Mouse (Mus musculus) left cerebral cortex, adult 18-20 months (tissue): Measurements from ENCODE around the gene Tfpt. TPM values are rescaled to one million over a fixed set of nuclear protein-coding genes. Genes with fewer than 3 reads are reported as not detected.
"Not testable (repeated sequence)": the region's sequence is repeated elsewhere in the genome, so short reads cannot be mapped to it uniquely, and the experiment has no call there.

Experiments
- DNase-seq, 2 experiments: peaks; one replicate each; pipeline ENCODE4 v3.0.0; 2021 to 2022; ENCODE audit warnings: low spot score in 2 of 2, mixed read lengths in 1 of 2
- total RNA-seq, 2 experiments: library from RNA; stranded (reverse); gene quantifications; 2 replicates each; pipeline ENCODE4 v1.2.3; 2021

Gene Tfpt
- total RNA-seq, 2 experiments from 2014 or later, result 37.0 to 39.4 TPM

GRCm38 (mm10) chr7:3617242-3617995 is 12.3 kb downstream of the Tfpt start, which contains the start of gene Ndufa3:
TSS of gene Ndufa3 (plus strand) at chr7:3617373.
- peak; percentile 89 to 92 for DNase-seq

GRCm38 (mm10) chr7:3616389-3617241 is 13.1 kb downstream of the Tfpt start:
- peak in 1 of 2 experiments; percentile 49 for DNase-seq

GRCm38 (mm10) chr7:3616057-3616388 is 13.7 kb downstream of the Tfpt start, which contains the start of gene Oscar:
TSS of gene Oscar (minus strand) at chr7:3616157.
- no peak for DNase-seq

GRCm38 (mm10) chr7:3614021-3614420 is 15.7 kb downstream of the Tfpt start:
- no peak for DNase-seq

GRCm38 (mm10) chr7:3611006-3611405 is 18.7 kb downstream of the Tfpt start:
- no peak for DNase-seq

- no peak for DNase-seq
Observed at GRCm38 (mm10) chr7:3610437-3610836, 19.3 kb downstream of the Tfpt start.

- no peak for DNase-seq
Observed at GRCm38 (mm10) chr7:3609082-3609481, 20.6 kb downstream of the Tfpt start.

- no peak for DNase-seq
Observed at GRCm38 (mm10) chr7:3608668-3609067, 21.1 kb downstream of the Tfpt start.

GRCm38 (mm10) chr7:3607391-3607790 is 22.3 kb downstream of the Tfpt start:
- no peak for DNase-seq

GRCm38 (mm10) chr7:3606798-3607197 is 22.9 kb downstream of the Tfpt start:
- DNase-seq, result no peak

- DNase-seq, result peak; percentile 61 to 76
Observed at GRCm38 (mm10) chr7:3601119-3601518, 28.6 kb downstream of the Tfpt start.

GRCm38 (mm10) chr7:3597755-3598154 is 32.0 kb downstream of the Tfpt start:
- not testable (repeated sequence) for DNase-seq

- no peak for DNase-seq
Observed at GRCm38 (mm10) chr7:3595146-3595545, 34.6 kb downstream of the Tfpt start.

GRCm38 (mm10) chr7:3594686-3595085 is 35.0 kb downstream of the Tfpt start:
- DNase-seq, result no peak

- no peak for DNase-seq
Observed at GRCm38 (mm10) chr7:3593855-3594254, 35.9 kb downstream of the Tfpt start.

- no peak for DNase-seq
Observed at GRCm38 (mm10) chr7:3591534-3591933, 38.2 kb downstream of the Tfpt start.

GRCm38 (mm10) chr7:3590550-3590949 is 39.2 kb downstream of the Tfpt start:
- DNase-seq, result no peak

GRCm38 (mm10) chr7:3587292-3587691 is 42.4 kb downstream of the Tfpt start:
- DNase-seq, result no peak

GRCm38 (mm10) chr7:3586255-3586654 is 43.5 kb downstream of the Tfpt start:
- no peak for DNase-seq

GRCm38 (mm10) chr7:3585763-3586162 is 44.0 kb downstream of the Tfpt start:
- no peak for DNase-seq

GRCm38 (mm10) chr7:3580029-3580428 is 49.7 kb downstream of the Tfpt start:
- DNase-seq, result no peak

- DNase-seq, result no peak
Observed at GRCm38 (mm10) chr7:3578952-3579546, 50.7 kb downstream of the Tfpt start.
